Mouse (Mus musculus) heart, adult 2 months (tissue): ENCODE measurements around the gene D630039A03Rik.

ENCODE experiments used
- CTCF ChIP-seq: fragments of 200-600 bp; IDR thresholded peaks from 2 replicates; pipeline ENCODE4 v1.8.1; 2022; ENCODE audit warnings: antibody characterized with exemption, mild to moderate bottlenecking, moderate library complexity
- EP300 ChIP-seq: fragments of 200-500 bp; IDR thresholded peaks from 2 replicates; pipeline ENCODE4 v1.6.1; 2011; ENCODE audit warnings: low read depth, low read length, control low read depth; ENCODE audit not compliant: insufficient read depth
- POLR2A ChIP-seq: fragments of 200-500 bp; IDR thresholded peaks from 2 replicates; pipeline ENCODE4 v1.6.1; 2011; ENCODE audit warnings: mild to moderate bottlenecking, low read depth, low read length, control low read depth; ENCODE audit not compliant: insufficient read depth

DNA sequence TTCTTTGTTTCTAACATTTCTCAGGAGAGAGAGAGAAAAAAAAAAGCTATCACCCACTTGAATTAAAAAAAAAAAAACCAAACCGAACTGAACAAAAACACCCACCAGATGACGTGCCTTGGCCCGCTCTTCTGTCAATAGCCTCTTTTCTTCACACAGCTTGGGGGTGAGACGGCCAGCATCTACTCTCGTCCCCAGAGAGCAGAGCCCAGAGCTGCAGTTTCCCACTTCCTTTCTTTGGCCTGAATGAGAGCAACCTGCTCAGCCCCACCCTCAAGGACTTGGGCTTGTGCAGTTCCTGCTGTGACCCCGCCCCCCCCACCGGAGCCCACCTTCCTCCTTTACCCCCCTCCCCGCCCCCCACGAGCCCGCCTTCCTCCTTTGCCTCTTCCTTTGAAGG lies 48.6 kb downstream of the D630039A03Rik start:
- TF ChIP-seq POLR2A = no peak
- TF ChIP-seq CTCF = no peak
- TF ChIP-seq EP300 = no peak
